Mouse (Mus musculus) erythroblast, embryonic 14.5 days (primary cell): ENCODE results near the gene Pde4d.

ENCODE experiments used
- GATA1 ChIP-seq: IDR thresholded peaks from 2 replicates; pipeline ENCODE4 v1.6.1; 2012; ENCODE audit warnings: low read length, inconsistent platforms, mixed read lengths
- TAL1 ChIP-seq: IDR thresholded peaks from 3 replicates; pipeline ENCODE4 v1.6.1; 2012; ENCODE audit warnings: low read length, inconsistent platforms, mixed read lengths

DNA sequence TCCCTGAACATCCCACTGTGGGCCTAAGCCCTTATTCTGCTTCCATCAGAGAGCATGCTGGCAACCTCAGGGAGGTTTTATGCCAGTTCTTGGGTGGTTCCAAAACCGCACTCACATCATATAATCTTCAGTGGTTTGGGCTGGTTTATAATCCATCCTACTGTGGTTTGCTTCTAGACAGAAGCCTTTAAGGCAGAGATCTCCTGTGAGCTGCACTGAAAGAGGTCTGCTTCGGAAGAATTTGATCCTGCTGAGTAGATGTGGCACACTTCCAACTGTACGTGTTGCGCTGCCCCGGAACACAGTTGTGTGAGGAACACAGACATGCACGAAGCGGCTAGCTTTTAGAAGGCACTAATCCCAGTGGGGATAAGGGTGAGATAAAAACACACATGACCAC is 236.1 kb downstream of the Pde4d start:
- TF ChIP-seq TAL1: no peak
- no peak for TF ChIP-seq GATA1
